Mouse (Mus musculus): ENCODE data around the gene Ift52. TPM values are rescaled to one million over a fixed set of nuclear protein-coding genes. Genes with fewer than 3 reads are reported as not detected.

Gene Ift52
- polyA plus RNA-seq, 1 experiment from 2014 or later, result 32.3 TPM

GRCm38 (mm10) chr2:163060630-163061029 lies 43.5 kb downstream of the Ift52 start:
- Histone ChIP-seq H3K27ac (replicated peaks) (no peak overlapping the region), H3K36me3 (ENCODE audit: control insufficient read depth, insufficient read depth, low read length) (no peaks in the 10 kb centered on the region), H3K27me3 (ENCODE audit: control insufficient read depth, insufficient read depth, low read length) (no peaks in the 10 kb centered on the region), H3K4me1 (replicated peaks; ENCODE audit: control insufficient read depth, insufficient read depth) (no peaks in the 10 kb centered on the region), H3K9ac (ENCODE audit: low read length) (no peak overlapping the region), H3K4me3 (ENCODE audit: low read depth, low read length) (no peak overlapping the region), H3K9me3 (ENCODE audit: control insufficient read depth, low read length) (no peaks in the 10 kb centered on the region), H3K4me2 (replicated peaks; ENCODE audit: low read depth) (no peak overlapping the region)
- 83% methylated on average over 6 of the region's 6 CpGs for WGBS
- DNase-seq (ENCODE audit: low spot score), result no peak
- no peak for ATAC-seq (ENCODE audit: low FRiP score, low TSS enrichment)
- TF ChIP-seq EP300 (optimal IDR thresholded peaks at IDR 0.05) (no peak), CTCF (IDR thresholded peaks at IDR 0.05; ENCODE audit: low read depth) (no peak)

- no peaks in the 10 kb centered on the region for H3K9me3 ChIP-seq (ENCODE audit: control insufficient read depth, low read length)
- H3K9ac ChIP-seq (ENCODE audit: low read length), result no peak overlapping the region
- no peak overlapping the region for H3K4me2 ChIP-seq (replicated peaks; ENCODE audit: low read depth)
- no peak for ATAC-seq (ENCODE audit: low FRiP score, low TSS enrichment)
- no peak overlapping the region for H3K27ac ChIP-seq (replicated peaks)
- H3K36me3 ChIP-seq (ENCODE audit: control insufficient read depth, insufficient read depth, low read length), result no peaks in the 10 kb centered on the region
- no peak overlapping the region for H3K4me3 ChIP-seq (ENCODE audit: low read depth, low read length)
- TF ChIP-seq CTCF (IDR thresholded peaks at IDR 0.05; ENCODE audit: low read depth) (no peak), EP300 (optimal IDR thresholded peaks at IDR 0.05) (no peak)
- no peaks in the 10 kb centered on the region for H3K4me1 ChIP-seq (replicated peaks; ENCODE audit: control insufficient read depth, insufficient read depth)
- no peak for DNase-seq (ENCODE audit: low spot score)
- no peaks in the 10 kb centered on the region for H3K27me3 ChIP-seq (ENCODE audit: control insufficient read depth, insufficient read depth, low read length)
- 77% methylated on average over 8 of the region's 8 CpGs for WGBS
These were observed 44.3 kb downstream of the Ift52 start for GRCm38 (mm10) chr2:163061203-163062118.

GRCm38 (mm10) chr2:163062119-163062508 lies 45.0 kb downstream of the Ift52 start:
- no peaks in the 10 kb centered on the region for H3K9me3 ChIP-seq (ENCODE audit: control insufficient read depth, low read length)
- TF ChIP-seq EP300 (optimal IDR thresholded peaks at IDR 0.05) (no peak), CTCF (IDR thresholded peaks at IDR 0.05; ENCODE audit: low read depth) (no peak)
- H3K27ac ChIP-seq (replicated peaks), result no peak overlapping the region
- H3K4me1 ChIP-seq (replicated peaks; ENCODE audit: control insufficient read depth, insufficient read depth), result no peaks in the 10 kb centered on the region
- H3K4me2 ChIP-seq (replicated peaks; ENCODE audit: low read depth), result no peak overlapping the region
- H3K9ac ChIP-seq (ENCODE audit: low read length), result no peak overlapping the region
- H3K27me3 ChIP-seq (ENCODE audit: control insufficient read depth, insufficient read depth, low read length), result no peaks in the 10 kb centered on the region
- no peak overlapping the region for H3K4me3 ChIP-seq (ENCODE audit: low read depth, low read length)
- 77% methylated on average over 6 of the region's 6 CpGs for WGBS
- ATAC-seq (ENCODE audit: low FRiP score, low TSS enrichment) (no peak), DNase-seq (ENCODE audit: low spot score) (no peak)
- H3K36me3 ChIP-seq (ENCODE audit: control insufficient read depth, insufficient read depth, low read length), result no peaks in the 10 kb centered on the region

GRCm38 (mm10) chr2:163066326-163066725 lies 49.2 kb downstream of the Ift52 start:
- TF ChIP-seq EP300 (optimal IDR thresholded peaks at IDR 0.05), result no peak
- TF ChIP-seq CTCF (IDR thresholded peaks at IDR 0.05; ENCODE audit: low read depth), result no peak
- no peak overlapping the region for H3K4me3 ChIP-seq (ENCODE audit: low read depth, low read length)
- no peaks in the 10 kb centered on the region for H3K4me1 ChIP-seq (replicated peaks; ENCODE audit: control insufficient read depth, insufficient read depth)
- no peak overlapping the region for H3K27ac ChIP-seq (replicated peaks)
- DNase-seq (ENCODE audit: low spot score), result no peak
- no peak overlapping the region for H3K4me2 ChIP-seq (replicated peaks; ENCODE audit: low read depth)
- no peaks in the 10 kb centered on the region for H3K9me3 ChIP-seq (ENCODE audit: control insufficient read depth, low read length)
- WGBS, result 93% methylated on average over 6 of the region's 6 CpGs
- ATAC-seq (ENCODE audit: low FRiP score, low TSS enrichment), result no peak
- no peaks in the 10 kb centered on the region for H3K36me3 ChIP-seq (ENCODE audit: control insufficient read depth, insufficient read depth, low read length)
- H3K27me3 ChIP-seq (ENCODE audit: control insufficient read depth, insufficient read depth, low read length), result no peaks in the 10 kb centered on the region
- no peak overlapping the region for H3K9ac ChIP-seq (ENCODE audit: low read length)

- Histone ChIP-seq H3K27ac (replicated peaks) (no peak overlapping the region), H3K9ac (ENCODE audit: low read length) (no peak overlapping the region), H3K4me3 (ENCODE audit: low read depth, low read length) (no peak overlapping the region), H3K9me3 (ENCODE audit: control insufficient read depth, low read length) (no peaks in the 10 kb centered on the region), H3K27me3 (ENCODE audit: control insufficient read depth, insufficient read depth, low read length) (no peaks in the 10 kb centered on the region), H3K4me1 (replicated peaks; ENCODE audit: control insufficient read depth, insufficient read depth) (no peaks in the 10 kb centered on the region), H3K4me2 (replicated peaks; ENCODE audit: low read depth) (no peak overlapping the region), H3K36me3 (ENCODE audit: control insufficient read depth, insufficient read depth, low read length) (no peaks in the 10 kb centered on the region)
- DNase-seq (ENCODE audit: low spot score), result no peak
- ATAC-seq (ENCODE audit: low FRiP score, low TSS enrichment), result no peak
- TF ChIP-seq CTCF (IDR thresholded peaks at IDR 0.05; ENCODE audit: low read depth) (no peak), EP300 (optimal IDR thresholded peaks at IDR 0.05) (no peak)
- 97% methylated on average over 1 of the region's 1 CpGs for WGBS
These were observed 50.1 kb downstream of the Ift52 start for GRCm38 (mm10) chr2:163067233-163067632.

GRCm38 (mm10) chr2:163070213-163070612 lies 53.1 kb downstream of the Ift52 start:
- Histone ChIP-seq H3K4me3 (ENCODE audit: low read depth, low read length) (no peak overlapping the region), H3K4me2 (replicated peaks; ENCODE audit: low read depth) (no peak overlapping the region), H3K36me3 (ENCODE audit: control insufficient read depth, insufficient read depth, low read length) (peaks cover 5% of the 10 kb centered on the region; the same call in 1 of the 2 replicates), H3K27ac (replicated peaks) (no peak overlapping the region), H3K4me1 (replicated peaks; ENCODE audit: control insufficient read depth, insufficient read depth) (no peaks in the 10 kb centered on the region), H3K27me3 (ENCODE audit: control insufficient read depth, insufficient read depth, low read length) (no peaks in the 10 kb centered on the region), H3K9ac (ENCODE audit: low read length) (no peak overlapping the region), H3K9me3 (ENCODE audit: control insufficient read depth, low read length) (no peaks in the 10 kb centered on the region)
- TF ChIP-seq CTCF (IDR thresholded peaks at IDR 0.05; ENCODE audit: low read depth) (peak; percentile 53), EP300 (optimal IDR thresholded peaks at IDR 0.05) (no peak)
- WGBS, result 85% methylated on average over 3 of the region's 3 CpGs
- ATAC-seq (ENCODE audit: low FRiP score, low TSS enrichment) (no peak), DNase-seq (ENCODE audit: low spot score) (no peak)
